Mouse (Mus musculus) CH12.LX (cell line): Measurements from ENCODE around the gene Becn1.

ENCODE experiments used
- BHLHE40 ChIP-seq: IDR thresholded peaks from 2 replicates; pipeline ENCODE4 v1.6.1; 2011; ENCODE audit warnings: mild to moderate bottlenecking, low read depth, low read length, improper control_type of control experiment
- CTCF ChIP-seq, 2 experiments: IDR thresholded peaks in 1 of 2; conservative IDR thresholded peaks in 1 of 2; 2 replicates each; pipeline ENCODE4 v1.5.1; 2011 to 2012; ENCODE audit warnings: low read depth in 2 of 2, low read length in 2 of 2, improper control_type of control experiment in 1 of 2, inconsistent platforms in 1 of 2, mild to moderate bottlenecking in 1 of 2, moderate library complexity in 1 of 2
- E2F4 ChIP-seq: IDR thresholded peaks from 2 replicates; pipeline ENCODE4 v1.6.1; 2011; ENCODE audit warnings: low read depth, low read length, improper control_type of control experiment; ENCODE audit not compliant: insufficient replicate concordance
- EP300 ChIP-seq: IDR thresholded peaks from 2 replicates; pipeline ENCODE4 v1.6.1; 2011; ENCODE audit warnings: low read length, improper control_type of control experiment
- JUN ChIP-seq: IDR thresholded peaks from 2 replicates; pipeline ENCODE4 v1.6.1; 2011; ENCODE audit warnings: low read depth, mild to moderate bottlenecking, low read length, improper control_type of control experiment, moderate library complexity; ENCODE audit not compliant: insufficient read depth
- TBP ChIP-seq: conservative IDR thresholded peaks from 2 replicates; pipeline ENCODE4 v1.6.1; 2011; ENCODE audit warnings: low read depth, low read length, improper control_type of control experiment

GRCm38 (mm10) chr11:101252941-101253340 is 49.1 kb downstream of the Becn1 start:
- TF ChIP-seq TBP, result no peak; the same call in 1 of the 2 replicates
- no peak for TF ChIP-seq CTCF (conservative IDR thresholded peaks at IDR 0.05 in 1 of 2, IDR thresholded peaks at IDR 0.05 in 1 of 2; ENCODE audit: low read depth in 2 of 2, low read length in 2 of 2)
- peak; percentile 49; the same call in 1 of the 2 replicates for TF ChIP-seq JUN
- TF ChIP-seq EP300, result peak; percentile 80
- TF ChIP-seq BHLHE40, result peak; percentile 23; the same call in 1 of the 2 replicates
- no peak for TF ChIP-seq E2F4
